Mouse (Mus musculus) intestine, postnatal 0 days (tissue): ENCODE data around the gene Mast1. TPM values are rescaled to one million over a fixed set of nuclear protein-coding genes. Genes with fewer than 3 reads are reported as not detected.
A peak's percentile ranks its signal among the peaks of the same experiment; 100 is the strongest.
"Not testable (repeated sequence)": the region's sequence is repeated elsewhere in the genome, so short reads cannot be mapped to it uniquely, and the experiment has no call there.

ENCODE experiments used
- ATAC-seq: fragments of 200-750 bp; cut with Nextera tagmentation; 2 replicates; pipeline ENCODE4 v1.8.0; 2017; ENCODE audit warnings: mild to moderate bottlenecking, moderate TSS enrichment, moderate library complexity
- H3K27ac ChIP-seq: fragments of 300-500 bp; sonication (generic); 2 replicates; pipeline ENCODE4 v1.5.1; 2014; ENCODE audit warnings: mild to moderate bottlenecking, low read depth, low read length, moderate library complexity
- H3K27me3 ChIP-seq: fragments of 300-500 bp; sonication (generic); replicated peaks from 2 replicates; pipeline ENCODE4 v1.6.1; 2014; ENCODE audit warnings: low read length, mixed read lengths; ENCODE audit not compliant: control insufficient read depth, insufficient read depth
- H3K36me3 ChIP-seq: fragments of 300-500 bp; sonication (generic); 2 replicates; pipeline ENCODE4 v1.6.1; 2014; ENCODE audit warnings: mild to moderate bottlenecking, moderate library complexity; ENCODE audit not compliant: control insufficient read depth, insufficient read depth
- H3K4me1 ChIP-seq: fragments of 300-500 bp; sonication (generic); replicated peaks from 2 replicates; pipeline ENCODE4 v1.6.1; 2014; ENCODE audit warnings: antibody characterized with exemption, low read length, mixed read lengths; ENCODE audit not compliant: control insufficient read depth, insufficient read depth
- H3K4me2 ChIP-seq: fragments of 300-500 bp; sonication (generic); replicated peaks from 2 replicates; pipeline ENCODE4 v1.6.1; 2014; ENCODE audit warnings: low read depth, mild to moderate bottlenecking, moderate library complexity
- H3K4me3 ChIP-seq: fragments of 300-500 bp; sonication (generic); 2 replicates; pipeline ENCODE4 v1.5.1; 2014; ENCODE audit warnings: low read depth, low read length
- H3K9ac ChIP-seq: fragments of 300-500 bp; sonication (generic); 2 replicates; pipeline ENCODE4 v1.6.1; 2014; ENCODE audit warnings: mild to moderate bottlenecking, low read depth, low read length
- H3K9me3 ChIP-seq: fragments of 300-500 bp; sonication (generic); 2 replicates; pipeline ENCODE4 v1.6.1; 2016; ENCODE audit warnings: mixed run types; ENCODE audit not compliant: control insufficient read depth
- CTCF ChIP-seq: sonication (generic); IDR thresholded peaks from 2 replicates; pipeline ENCODE4 v1.5.1; 2016; ENCODE audit warnings: low read depth, mild to moderate bottlenecking, control low read depth, antibody characterized with exemption, moderate library complexity
- WGBS: fragments of 180-500 bp; shearing (Covaris S2); extraction: QIAGEN DNeasy Blood & Tissue Kit; methylation state at CpG from one replicate; pipeline ENCODE4 v1.1.7; 2014; 5-methylcytosine and 5-hydroxymethylcytosine counted together
- polyA plus RNA-seq: library from polyadenylated mRNA; unstranded; fragments of >200 nt; fragmentation: Nextera tagmentation; extraction: Ambion mirVana; gene quantifications from 2 replicates; pipeline ENCODE4 v1.2.1, GENCODE M21; 2015

Mast1 gene
- polyA plus RNA-seq, 1 experiment from 2014 or later: 1.1 TPM

GRCm38 (mm10) chr8:84908421-84909161 is 28.6 kb downstream of the Mast1 start, which contains the start of gene Dnase2a:
Gene Dnase2a (plus strand): TSS chr8:84908560.
- H3K27ac ChIP-seq: no peak within 1 kb of the TSS; the same call in 1 of the 2 replicates
- peak within 1 kb of the TSS; percentile 60 for H3K9ac ChIP-seq
- no peak for TF ChIP-seq CTCF
- no peaks in the 10 kb centered on the region for H3K9me3 ChIP-seq
- no peaks in the 10 kb centered on the region; the same call in 1 of the 2 replicates for H3K36me3 ChIP-seq
- peak; percentile 81 for ATAC-seq
- peaks cover 18% of the 10 kb centered on the region; the same call in 1 of the 2 replicates for H3K27me3 ChIP-seq
- under 1% methylated on average over 45 of the region's 45 CpGs for WGBS
- H3K4me3 ChIP-seq: peak within 1 kb of the TSS; percentile 51
- peak within 1 kb of the TSS; percentile 94 for H3K4me2 ChIP-seq
- H3K4me1 ChIP-seq: peaks cover 12% of the 10 kb centered on the region; the same call in 1 of the 2 replicates

GRCm38 (mm10) chr8:84907979-84908378 is 29.2 kb downstream of the Mast1 start:
- not testable (repeated sequence) for H3K9ac ChIP-seq, H3K27ac ChIP-seq, H3K4me1 ChIP-seq, H3K9me3 ChIP-seq, ATAC-seq, H3K36me3 ChIP-seq
- Histone ChIP-seq H3K27me3 (peaks cover 14% of the 10 kb centered on the region; the same call in 1 of the 2 replicates), H3K4me3 (peak overlapping the region; percentile 51), H3K4me2 (peak overlapping the region; percentile 94)
- WGBS: 24% methylated on average over 6 of the region's 7 CpGs

GRCm38 (mm10) chr8:84907493-84907892 is 29.7 kb downstream of the Mast1 start:
- Histone ChIP-seq H3K4me2 (no peak overlapping the region), H3K27me3 (peaks cover 10% of the 10 kb centered on the region; the same call in 1 of the 2 replicates), H3K36me3 (no peaks in the 10 kb centered on the region; the same call in 1 of the 2 replicates), H3K27ac (no peak overlapping the region), H3K9ac (no peak overlapping the region), H3K4me1 (0 out of 2 replicates have a peak, but pooled peaks cover 6% of the 10 kb centered on the region), H3K9me3 (no peaks in the 10 kb centered on the region), H3K4me3 (no peak overlapping the region)
- no peak for TF ChIP-seq CTCF
- no peak for ATAC-seq
- WGBS: 76% methylated on average over 8 of the region's 8 CpGs

- no peaks in the 10 kb centered on the region; the same call in 1 of the 2 replicates for H3K36me3 ChIP-seq
- WGBS: 92% methylated on average over 9 of the region's 9 CpGs
- ATAC-seq: no peak
- H3K9me3 ChIP-seq: no peaks in the 10 kb centered on the region
- no peak for TF ChIP-seq CTCF
- no peak overlapping the region for H3K27ac ChIP-seq
- H3K9ac ChIP-seq: no peak overlapping the region
- peaks cover 5% of the 10 kb centered on the region; the same call in 1 of the 2 replicates for H3K27me3 ChIP-seq
- no peak overlapping the region for H3K4me2 ChIP-seq
- 0 out of 2 replicates have a peak, but pooled peaks cover 6% of the 10 kb centered on the region for H3K4me1 ChIP-seq
- H3K4me3 ChIP-seq: no peak overlapping the region
Measured at GRCm38 (mm10) chr8:84907037-84907436, 30.1 kb downstream of the Mast1 start.

- Histone ChIP-seq H3K4me2 (no peak overlapping the region), H3K4me1 (0 out of 2 replicates have a peak, but pooled peaks cover 6% of the 10 kb centered on the region), H3K27me3 (no peaks in the 10 kb centered on the region), H3K4me3 (no peak overlapping the region), H3K9me3 (no peaks in the 10 kb centered on the region), H3K27ac (no peak overlapping the region), H3K36me3 (no peaks in the 10 kb centered on the region), H3K9ac (no peak overlapping the region)
- WGBS: 91% methylated on average over 7 of the region's 7 CpGs
- no peak for TF ChIP-seq CTCF
- ATAC-seq: no peak
Measured at GRCm38 (mm10) chr8:84904351-84904750, 32.8 kb downstream of the Mast1 start.

GRCm38 (mm10) chr8:84902920-84903661 is 34.1 kb downstream of the Mast1 start:
- no peaks in the 10 kb centered on the region for H3K36me3 ChIP-seq
- no peaks in the 10 kb centered on the region for H3K27me3 ChIP-seq
- peak overlapping the region; percentile 71 for H3K9ac ChIP-seq
- peak overlapping the region; percentile 65 for H3K4me3 ChIP-seq
- WGBS: under 1% methylated on average over 62 of the region's 68 CpGs
- H3K4me1 ChIP-seq: no peaks in the 10 kb centered on the region
- H3K4me2 ChIP-seq: peak overlapping the region; percentile 99
- peak; percentile 90 for ATAC-seq
- no peaks in the 10 kb centered on the region for H3K9me3 ChIP-seq
- TF ChIP-seq CTCF: peak; percentile 94
- peak overlapping the region; percentile 77 for H3K27ac ChIP-seq
